Mouse (Mus musculus): ENCODE measurements at regions not wholly inside any gene's neighbourhood (a gene's known extent, or its start where the extent isn't known, plus 50 kb on each side); places are given as distances from the start of the nearest gene placed in this dataset.

GRCm38 (mm10) chr19:56653292-56653691 lies 68.7 kb upstream of the Adrb1 start:
- 69% methylated on average over 9 of the region's 9 CpGs for WGBS
- no peak overlapping the region for H3K9ac ChIP-seq

GRCm38 (mm10) chr19:56655330-56655729 lies 66.7 kb upstream of the Adrb1 start:
- no peak overlapping the region for H3K4me2 ChIP-seq (replicated peaks)
- ATAC-seq (ENCODE audit: low FRiP score, low read depth) = no peak
- H3K4me3 ChIP-seq = no peak overlapping the region
- no peak overlapping the region for H3K27ac ChIP-seq
- H3K4me1 ChIP-seq = peaks cover 20% of the 10 kb centered on the region
- H3K9ac ChIP-seq = no peak overlapping the region
- H3K9me3 ChIP-seq = 0 out of 2 replicates have a peak, but pooled peaks cover 4% of the 10 kb centered on the region
- H3K36me3 ChIP-seq = no peaks in the 10 kb centered on the region
- H3K27me3 ChIP-seq = no peaks in the 10 kb centered on the region; the same call in 1 of the 2 replicates
- 85% methylated on average over 9 of the region's 9 CpGs for WGBS

More at GRCm38 (mm10) chr19:56653292-56653691, 68.7 kb upstream of the Adrb1 start:
- Histone ChIP-seq H3K4me3 (no peak overlapping the region), H3K4me2 (replicated peaks) (no peak overlapping the region), H3K9me3 (0 out of 2 replicates have a peak, but pooled peaks cover 4% of the 10 kb centered on the region), H3K27ac (no peak overlapping the region), H3K36me3 (no peaks in the 10 kb centered on the region), H3K4me1 (peaks cover 20% of the 10 kb centered on the region), H3K27me3 (no peaks in the 10 kb centered on the region; the same call in 1 of the 2 replicates)
- ATAC-seq (ENCODE audit: low FRiP score, low read depth) = no peak

GRCm38 (mm10) chr19:56660566-56661199 lies 61.3 kb upstream of the Adrb1 start:
- ATAC-seq (ENCODE audit: low FRiP score, low read depth) = no peak
- Histone ChIP-seq H3K4me2 (replicated peaks) (no peak overlapping the region), H3K36me3 (no peaks in the 10 kb centered on the region), H3K4me1 (no peaks in the 10 kb centered on the region), H3K27ac (no peak overlapping the region), H3K9me3 (no peaks in the 10 kb centered on the region), H3K4me3 (no peak overlapping the region), H3K27me3 (no peaks in the 10 kb centered on the region; the same call in 1 of the 2 replicates), H3K9ac (no peak overlapping the region)
- 60% methylated on average over 4 of the region's 4 CpGs for WGBS

GRCm38 (mm10) chr19:56663474-56664227 lies 58.3 kb upstream of the Adrb1 start:
- no peak for ATAC-seq (ENCODE audit: low FRiP score, low read depth)
- 79% methylated on average over 10 of the region's 10 CpGs for WGBS
- Histone ChIP-seq H3K4me3 (no peak overlapping the region), H3K9ac (no peak overlapping the region), H3K9me3 (no peaks in the 10 kb centered on the region), H3K4me2 (replicated peaks) (no peak overlapping the region), H3K27me3 (no peaks in the 10 kb centered on the region), H3K27ac (no peak overlapping the region), H3K4me1 (no peaks in the 10 kb centered on the region), H3K36me3 (no peaks in the 10 kb centered on the region)

- no peaks in the 10 kb centered on the region for H3K36me3 ChIP-seq
- 77% methylated on average over 10 of the region's 10 CpGs for WGBS
- no peaks in the 10 kb centered on the region for H3K27me3 ChIP-seq
- H3K9me3 ChIP-seq = no peaks in the 10 kb centered on the region
- no peak overlapping the region for H3K27ac ChIP-seq
- no peak overlapping the region for H3K4me3 ChIP-seq
- no peak for ATAC-seq (ENCODE audit: low FRiP score, low read depth)
- H3K4me2 ChIP-seq (replicated peaks) = no peak overlapping the region
- no peak overlapping the region for H3K9ac ChIP-seq
- peaks cover 6% of the 10 kb centered on the region; the same call in 1 of the 2 replicates for H3K4me1 ChIP-seq
Measured at GRCm38 (mm10) chr19:56664307-56664775, 57.7 kb upstream of the Adrb1 start.

GRCm38 (mm10) chr19:56664944-56665663 lies 56.9 kb upstream of the Adrb1 start:
- no peak for ATAC-seq (ENCODE audit: low FRiP score, low read depth)
- Histone ChIP-seq H3K9ac (no peak overlapping the region), H3K36me3 (no peaks in the 10 kb centered on the region), H3K27ac (no peak overlapping the region), H3K4me1 (peaks cover 8% of the 10 kb centered on the region; the same call in 1 of the 2 replicates), H3K4me3 (no peak overlapping the region), H3K9me3 (no peaks in the 10 kb centered on the region), H3K4me2 (replicated peaks) (no peak overlapping the region), H3K27me3 (peaks cover 3% of the 10 kb centered on the region; the same call in 1 of the 2 replicates)
- 85% methylated on average over 7 of the region's 7 CpGs for WGBS

DNA sequence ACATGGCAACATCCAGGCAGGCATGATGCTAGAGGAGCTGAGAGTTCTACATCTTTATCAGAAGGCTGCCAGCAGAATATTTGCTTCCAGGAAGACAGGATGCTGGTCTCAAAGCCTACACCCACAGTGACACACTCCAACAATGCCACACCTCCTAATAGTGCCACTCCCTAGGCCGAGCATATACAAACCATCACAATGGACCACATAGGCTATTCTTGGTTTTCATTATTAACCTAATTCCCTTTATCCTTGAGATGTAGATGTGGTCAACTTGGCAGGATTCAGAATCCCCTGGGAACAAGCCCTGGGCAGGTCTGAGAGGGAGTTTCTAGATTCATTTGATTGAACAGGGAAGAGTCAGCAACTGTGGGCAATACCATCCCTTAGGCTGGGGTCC lies 56.0 kb upstream of the Adrb1 start:
- 92% methylated on average over 1 of the region's 1 CpGs for WGBS
- H3K27me3 ChIP-seq = peaks cover 6% of the 10 kb centered on the region
- H3K4me2 ChIP-seq (replicated peaks) = no peak overlapping the region
- no peak for ATAC-seq (ENCODE audit: low FRiP score, low read depth)
- no peak overlapping the region for H3K27ac ChIP-seq
- H3K9ac ChIP-seq = no peak overlapping the region
- H3K9me3 ChIP-seq = no peaks in the 10 kb centered on the region
- H3K36me3 ChIP-seq = no peaks in the 10 kb centered on the region
- H3K4me1 ChIP-seq = peaks cover 8% of the 10 kb centered on the region; the same call in 1 of the 2 replicates
- H3K4me3 ChIP-seq = no peak overlapping the region

- H3K4me3 ChIP-seq = no peak overlapping the region
- 83% methylated on average over 2 of the region's 2 CpGs for WGBS
- ATAC-seq (ENCODE audit: low FRiP score, low read depth) = no peak
Measured at GRCm38 (mm10) chr19:56667903-56668302, 54.1 kb upstream of the Adrb1 start.

DNA sequence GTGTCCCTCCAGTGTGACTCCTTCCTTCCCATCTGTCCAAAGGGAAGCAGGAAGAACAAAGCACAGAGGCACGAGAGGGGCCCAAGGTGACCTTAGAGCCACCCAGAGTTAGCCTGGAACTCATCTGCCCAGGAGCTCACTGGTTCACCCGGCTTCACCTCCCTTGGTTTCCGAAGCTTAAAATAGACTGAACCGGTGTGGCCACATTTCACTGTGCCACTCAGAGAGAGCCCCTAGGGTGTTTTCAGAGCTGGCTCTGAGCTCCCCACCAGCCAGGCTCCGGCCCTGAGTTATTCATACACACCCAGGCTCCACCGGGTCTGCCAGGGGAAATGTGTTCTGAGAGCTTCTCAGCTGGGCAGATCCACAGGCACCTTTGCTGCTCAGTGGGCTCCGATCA lies 53.0 kb upstream of the Adrb1 start:
- H3K9ac ChIP-seq = no peak overlapping the region
- peaks cover 6% of the 10 kb centered on the region for H3K27me3 ChIP-seq
- H3K27ac ChIP-seq = no peak overlapping the region
- H3K4me2 ChIP-seq (replicated peaks) = no peak overlapping the region
- peaks cover 8% of the 10 kb centered on the region; the same call in 1 of the 2 replicates for H3K4me1 ChIP-seq
- 0 out of 2 replicates have a peak, but pooled peaks have one; percentile 19 for ATAC-seq (ENCODE audit: low FRiP score, low read depth)
- WGBS = 66% methylated on average over 7 of the region's 7 CpGs
- H3K36me3 ChIP-seq = no peaks in the 10 kb centered on the region
- H3K9me3 ChIP-seq = no peaks in the 10 kb centered on the region
- H3K4me3 ChIP-seq = no peak overlapping the region

More at GRCm38 (mm10) chr19:56667903-56668302, 54.1 kb upstream of the Adrb1 start:
- no peaks in the 10 kb centered on the region for H3K36me3 ChIP-seq
- no peak overlapping the region for H3K4me2 ChIP-seq (replicated peaks)
- peaks cover 6% of the 10 kb centered on the region for H3K27me3 ChIP-seq
- H3K27ac ChIP-seq = no peak overlapping the region
- no peak overlapping the region for H3K9ac ChIP-seq
- no peaks in the 10 kb centered on the region for H3K9me3 ChIP-seq
- H3K4me1 ChIP-seq = peaks cover 8% of the 10 kb centered on the region; the same call in 1 of the 2 replicates

DNA sequence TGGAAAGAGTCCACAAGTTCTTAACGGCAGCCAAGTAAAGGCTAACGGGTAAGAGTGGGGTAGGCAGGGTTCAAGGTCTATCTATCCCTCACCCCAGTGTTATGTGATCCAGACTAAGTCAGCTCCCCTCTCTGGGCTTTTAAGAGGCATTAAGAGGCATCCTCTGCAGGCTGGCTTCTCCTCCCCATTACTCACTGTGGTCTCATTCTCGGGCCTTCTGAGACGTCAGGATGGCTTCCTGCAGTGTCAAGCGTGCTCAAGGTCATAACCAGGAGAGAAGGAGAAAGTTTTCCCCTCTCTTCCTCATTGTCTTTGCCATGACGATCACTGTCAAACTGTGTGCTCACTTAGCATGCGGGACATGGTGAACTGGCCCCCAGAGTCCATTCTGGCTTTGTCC lies 52.5 kb upstream of the Adrb1 start:
- Histone ChIP-seq H3K27me3 (peaks cover 6% of the 10 kb centered on the region), H3K9me3 (no peaks in the 10 kb centered on the region), H3K4me2 (replicated peaks) (no peak overlapping the region), H3K36me3 (no peaks in the 10 kb centered on the region), H3K27ac (no peak overlapping the region), H3K4me3 (no peak overlapping the region), H3K4me1 (peaks cover 8% of the 10 kb centered on the region; the same call in 1 of the 2 replicates), H3K9ac (no peak overlapping the region)
- WGBS = 58% methylated on average over 7 of the region's 7 CpGs
- no peak for ATAC-seq (ENCODE audit: low FRiP score, low read depth)
